Comparison of ENCODE assay signal across 8 mouse cellular contexts in genomic region chr15:21407324-21408044, GRCm38 (mm10).
DNase-seq lines count a peak whose midpoint lies in the region.

No protein-coding gene starts in this region.

- intact Hi-C loops in left cerebral cortex, postnatal 25 days (cut with DNase I) = loop anchor here (10.0 kb wide), 1 partner anchor 1273 kb away; no protein-coding TSS in a partner anchor

- peak; percentile 50 for DNase-seq in layer of hippocampus, adult 11-12 months (ENCODE audit: low spot score)
- DNase-seq in layer of hippocampus, adult 8-10 months (ENCODE audit: low spot score in 2 of 2) = no peak
- DNase-seq in MN1 (ENCODE audit: low spot score) = peak; percentile 37
- DNase-seq in embryo, embryonic 10.5 days (ENCODE audit: low spot score) = peak; percentile 78
- DNase-seq in left cerebral cortex, postnatal 25 days (ENCODE audit: low spot score in 2 of 2) = peak; percentile 26 to 76
- DNase-seq in gastrocnemius, postnatal 10 days = no peak
- DNase-seq in adrenal gland, adult 18-20 months (ENCODE audit: low spot score in 2 of 2) = no peak
- DNase-seq in adrenal gland, postnatal 4 days (ENCODE audit: low spot score in 2 of 2) = no peak

Comparison
In these comparisons a context has a peak if more than half of its experiments do, and no peak if none do; other contexts are left out.
1. DNase-seq: peak in layer of hippocampus, adult 11-12 months (single experiment), MN1 (single experiment), embryo, embryonic 10.5 days (single experiment) and left cerebral cortex, postnatal 25 days (2 of 2); none in layer of hippocampus, adult 8-10 months (0 of 2), gastrocnemius, postnatal 10 days (single experiment), adrenal gland, adult 18-20 months (0 of 2) and adrenal gland, postnatal 4 days (0 of 2).